Mouse (Mus musculus) spleen, postnatal 36 days (tissue): Measurements from ENCODE around the gene Mcur1.

Experiments used
- DNase-seq, 2 experiments: peaks; one replicate each; pipeline ENCODE4 v3.0.0; 2022; ENCODE audit warnings: low spot score in 2 of 2, mixed read lengths in 1 of 2

Gene Mcur1

GRCm38 (mm10) chr13:43525363-43526134 lies 34.4 kb downstream of the Mcur1 start:
- no peak for DNase-seq

- no peak for DNase-seq
Observed at GRCm38 (mm10) chr13:43524491-43525362, 35.3 kb downstream of the Mcur1 start.

GRCm38 (mm10) chr13:43523906-43524480 lies 36.0 kb downstream of the Mcur1 start:
- DNase-seq, result no peak

- no peak for DNase-seq
Observed at GRCm38 (mm10) chr13:43521940-43522339, 38.1 kb downstream of the Mcur1 start.

GRCm38 (mm10) chr13:43519251-43519650 lies 40.7 kb downstream of the Mcur1 start:
- no peak for DNase-seq

- DNase-seq, result no peak
Observed at GRCm38 (mm10) chr13:43517371-43517770, 42.6 kb downstream of the Mcur1 start.

GRCm38 (mm10) chr13:43516931-43517330 lies 43.1 kb downstream of the Mcur1 start:
- DNase-seq, result no peak

- no peak for DNase-seq
Observed at GRCm38 (mm10) chr13:43516119-43516518, 43.9 kb downstream of the Mcur1 start.

GRCm38 (mm10) chr13:43514950-43515358 lies 45.0 kb downstream of the Mcur1 start:
- DNase-seq, result no peak

- no peak for DNase-seq
Observed at GRCm38 (mm10) chr13:43512736-43513135, 47.3 kb downstream of the Mcur1 start.

- no peak for DNase-seq
Observed at GRCm38 (mm10) chr13:43505798-43506197, 54.2 kb downstream of the Mcur1 start.

- peak; percentile 67 to 72 for DNase-seq
Observed at GRCm38 (mm10) chr13:43503395-43503850, 56.6 kb downstream of the Mcur1 start.

- DNase-seq, result no peak
Observed at GRCm38 (mm10) chr13:43501601-43502000, 58.4 kb downstream of the Mcur1 start.

- no peak for DNase-seq
Observed at GRCm38 (mm10) chr13:43500483-43500850, 59.5 kb downstream of the Mcur1 start.

GRCm38 (mm10) chr13:43499731-43500482 lies 60.1 kb downstream of the Mcur1 start:
- peak; percentile 35 to 43 for DNase-seq

- DNase-seq, result no peak
Observed at GRCm38 (mm10) chr13:43498849-43499248, 61.1 kb downstream of the Mcur1 start.

- DNase-seq, result no peak
Observed at GRCm38 (mm10) chr13:43497769-43498168, 62.2 kb downstream of the Mcur1 start.

- DNase-seq, result no peak
Observed at GRCm38 (mm10) chr13:43496660-43497059, 63.3 kb downstream of the Mcur1 start.

GRCm38 (mm10) chr13:43495645-43496044 lies 64.3 kb downstream of the Mcur1 start:
- no peak for DNase-seq

GRCm38 (mm10) chr13:43493725-43494124 lies 66.3 kb downstream of the Mcur1 start:
- no peak for DNase-seq

- DNase-seq, result no peak
Observed at GRCm38 (mm10) chr13:43493058-43493481, 66.9 kb downstream of the Mcur1 start.
